Mouse (Mus musculus): ENCODE measurements around the gene Abl2. TPM values are rescaled to one million over a fixed set of nuclear protein-coding genes. Genes with fewer than 3 reads are reported as not detected.
A peak's percentile ranks its signal among the peaks of the same experiment; 100 is the strongest.

Gene Abl2
- polyA plus RNA-seq, 1 experiment from 2014 or later, result 6.6 TPM

GRCm38 (mm10) chr1:156543999-156544398 is 14.6 kb upstream of the Abl2 start:
- Histone ChIP-seq H3K4me2 (no peak overlapping the region), H3K36me3 (replicated peaks) (no peaks in the 10 kb centered on the region), H3K4me3 (replicated peaks) (no peak overlapping the region), H3K27me3 (no peaks in the 10 kb centered on the region), H3K27ac (no peak overlapping the region), H3K4me1 (no peaks in the 10 kb centered on the region), H3K9ac (no peak overlapping the region), H3K9me3 (no peaks in the 10 kb centered on the region)
- ATAC-seq (ENCODE audit: low FRiP score), result no peak
- 52% methylated on average over 12 of the region's 12 CpGs for WGBS

- Histone ChIP-seq H3K4me1 (peaks cover 8% of the 10 kb centered on the region), H3K36me3 (replicated peaks) (no peaks in the 10 kb centered on the region), H3K9ac (peak overlapping the region; percentile 97), H3K4me3 (replicated peaks) (peak overlapping the region; percentile 95), H3K4me2 (peak overlapping the region; percentile 69), H3K27me3 (peaks cover 3% of the 10 kb centered on the region; the same call in 1 of the 2 replicates), H3K9me3 (no peaks in the 10 kb centered on the region), H3K27ac (peak overlapping the region; percentile 93)
- peak; percentile 74 for ATAC-seq (ENCODE audit: low FRiP score)
- WGBS, result under 1% methylated on average over 60 of the region's 66 CpGs
Observed at GRCm38 (mm10) chr1:156558950-156559640, 509 bp downstream of the Abl2 start.

GRCm38 (mm10) chr1:156559641-156560020 is 1.0 kb downstream of the Abl2 start:
- H3K27ac ChIP-seq, result peak overlapping the region; percentile 93; the same call in 1 of the 2 replicates
- H3K9me3 ChIP-seq, result no peaks in the 10 kb centered on the region
- WGBS, result 20% methylated on average over 8 of the region's 8 CpGs
- ATAC-seq (ENCODE audit: low FRiP score), result no peak
- H3K36me3 ChIP-seq (replicated peaks), result no peaks in the 10 kb centered on the region
- peak overlapping the region; percentile 97 for H3K9ac ChIP-seq
- H3K4me1 ChIP-seq, result peaks cover 8% of the 10 kb centered on the region
- peaks cover 3% of the 10 kb centered on the region; the same call in 1 of the 2 replicates for H3K27me3 ChIP-seq
- H3K4me2 ChIP-seq, result peak overlapping the region; percentile 69
- peak overlapping the region; percentile 95 for H3K4me3 ChIP-seq (replicated peaks)

GRCm38 (mm10) chr1:156560500-156560899 is 1.9 kb downstream of the Abl2 start:
- no peak for ATAC-seq (ENCODE audit: low FRiP score)
- H3K27ac ChIP-seq, result no peak overlapping the region
- H3K9me3 ChIP-seq, result no peaks in the 10 kb centered on the region
- H3K4me1 ChIP-seq, result peaks cover 8% of the 10 kb centered on the region
- H3K9ac ChIP-seq, result no peak overlapping the region
- H3K4me3 ChIP-seq (replicated peaks), result no peak overlapping the region
- H3K4me2 ChIP-seq, result 0 out of 2 replicates have a peak overlapping the region, but pooled peaks have one; percentile 69
- peaks cover 3% of the 10 kb centered on the region; the same call in 1 of the 2 replicates for H3K27me3 ChIP-seq
- WGBS, result 95% methylated on average over 9 of the region's 9 CpGs
- no peaks in the 10 kb centered on the region for H3K36me3 ChIP-seq (replicated peaks)

- WGBS, result 62% methylated on average over 2 of the region's 2 CpGs
Observed at GRCm38 (mm10) chr1:156565328-156565727, 6.7 kb downstream of the Abl2 start.

GRCm38 (mm10) chr1:156566132-156566531 is 7.5 kb downstream of the Abl2 start:
- Histone ChIP-seq H3K4me2 (no peak overlapping the region), H3K27me3 (no peaks in the 10 kb centered on the region), H3K27ac (no peak overlapping the region), H3K36me3 (replicated peaks) (no peaks in the 10 kb centered on the region), H3K9me3 (no peaks in the 10 kb centered on the region), H3K9ac (no peak overlapping the region), H3K4me1 (no peaks in the 10 kb centered on the region), H3K4me3 (replicated peaks) (no peak overlapping the region)
- no peak for ATAC-seq (ENCODE audit: low FRiP score)
- 93% methylated on average over 3 of the region's 3 CpGs for WGBS

More at GRCm38 (mm10) chr1:156565328-156565727, 6.7 kb downstream of the Abl2 start:
- no peak overlapping the region for H3K4me2 ChIP-seq
- no peaks in the 10 kb centered on the region for H3K9me3 ChIP-seq
- no peak overlapping the region for H3K4me3 ChIP-seq (replicated peaks)
- H3K27ac ChIP-seq, result no peak overlapping the region
- no peaks in the 10 kb centered on the region for H3K36me3 ChIP-seq (replicated peaks)
- no peaks in the 10 kb centered on the region for H3K27me3 ChIP-seq
- peaks cover under 1% of the 10 kb centered on the region; the same call in 1 of the 2 replicates for H3K4me1 ChIP-seq
- ATAC-seq (ENCODE audit: low FRiP score), result no peak
- no peak overlapping the region for H3K9ac ChIP-seq

- ATAC-seq (ENCODE audit: low FRiP score), result no peak
- no peak overlapping the region for H3K9ac ChIP-seq
Observed at GRCm38 (mm10) chr1:156569615-156570014, 11.0 kb downstream of the Abl2 start.

GRCm38 (mm10) chr1:156572952-156573351 is 14.4 kb downstream of the Abl2 start:
- Histone ChIP-seq H3K27me3 (no peaks in the 10 kb centered on the region), H3K4me3 (replicated peaks) (no peak overlapping the region), H3K9ac (no peak overlapping the region), H3K4me1 (no peaks in the 10 kb centered on the region), H3K27ac (no peak overlapping the region), H3K9me3 (no peaks in the 10 kb centered on the region), H3K4me2 (no peak overlapping the region), H3K36me3 (replicated peaks) (no peaks in the 10 kb centered on the region)
- WGBS, result 85% methylated on average over 4 of the region's 4 CpGs
- no peak for ATAC-seq (ENCODE audit: low FRiP score)

More at GRCm38 (mm10) chr1:156569615-156570014, 11.0 kb downstream of the Abl2 start:
- Histone ChIP-seq H3K4me3 (replicated peaks) (no peak overlapping the region), H3K4me1 (no peaks in the 10 kb centered on the region), H3K27me3 (no peaks in the 10 kb centered on the region), H3K36me3 (replicated peaks) (no peaks in the 10 kb centered on the region), H3K9me3 (no peaks in the 10 kb centered on the region), H3K27ac (no peak overlapping the region), H3K4me2 (no peak overlapping the region)
- 90% methylated on average over 4 of the region's 4 CpGs for WGBS

GRCm38 (mm10) chr1:156581149-156581548 is 22.6 kb downstream of the Abl2 start:
- no peak overlapping the region for H3K4me3 ChIP-seq (replicated peaks)
- H3K4me1 ChIP-seq, result 0 out of 2 replicates have a peak, but pooled peaks cover 7% of the 10 kb centered on the region
- ATAC-seq (ENCODE audit: low FRiP score), result no peak
- no peak overlapping the region for H3K4me2 ChIP-seq
- WGBS, result 85% methylated on average over 11 of the region's 11 CpGs
- no peaks in the 10 kb centered on the region for H3K27me3 ChIP-seq
- H3K27ac ChIP-seq, result no peak overlapping the region
- H3K9me3 ChIP-seq, result no peaks in the 10 kb centered on the region
- no peak overlapping the region for H3K9ac ChIP-seq
- H3K36me3 ChIP-seq (replicated peaks), result no peaks in the 10 kb centered on the region

- 90% methylated on average over 1 of the region's 1 CpGs for WGBS
- ATAC-seq (ENCODE audit: low FRiP score), result no peak
- Histone ChIP-seq H3K9me3 (0 out of 2 replicates have a peak, but pooled peaks cover 3% of the 10 kb centered on the region), H3K27ac (no peak overlapping the region), H3K4me3 (replicated peaks) (no peak overlapping the region), H3K4me2 (no peak overlapping the region), H3K4me1 (0 out of 2 replicates have a peak, but pooled peaks cover 7% of the 10 kb centered on the region), H3K27me3 (no peaks in the 10 kb centered on the region), H3K9ac (no peak overlapping the region), H3K36me3 (replicated peaks) (no peaks in the 10 kb centered on the region)
Observed at GRCm38 (mm10) chr1:156584175-156584574, 25.6 kb downstream of the Abl2 start.

GRCm38 (mm10) chr1:156585512-156585911 is 26.9 kb downstream of the Abl2 start:
- no peak overlapping the region for H3K4me3 ChIP-seq (replicated peaks)
- no peak for ATAC-seq (ENCODE audit: low FRiP score)
- no peak overlapping the region for H3K27ac ChIP-seq
- H3K9ac ChIP-seq, result no peak overlapping the region
- 0 out of 2 replicates have a peak, but pooled peaks cover 2% of the 10 kb centered on the region for H3K4me1 ChIP-seq
- no peaks in the 10 kb centered on the region for H3K27me3 ChIP-seq
- WGBS, result 77% methylated on average over 3 of the region's 3 CpGs
- 0 out of 2 replicates have a peak, but pooled peaks cover 3% of the 10 kb centered on the region for H3K9me3 ChIP-seq
- no peaks in the 10 kb centered on the region for H3K36me3 ChIP-seq (replicated peaks)
- H3K4me2 ChIP-seq, result no peak overlapping the region

- H3K27me3 ChIP-seq, result no peaks in the 10 kb centered on the region
- H3K9me3 ChIP-seq, result 0 out of 2 replicates have a peak, but pooled peaks cover 3% of the 10 kb centered on the region
- H3K4me3 ChIP-seq (replicated peaks), result no peak overlapping the region
- no peaks in the 10 kb centered on the region for H3K36me3 ChIP-seq (replicated peaks)
- no peaks in the 10 kb centered on the region for H3K4me1 ChIP-seq
- H3K9ac ChIP-seq, result no peak overlapping the region
- H3K4me2 ChIP-seq, result no peak overlapping the region
- WGBS, result 92% methylated on average over 3 of the region's 3 CpGs
- no peak for ATAC-seq (ENCODE audit: low FRiP score)
- no peak overlapping the region for H3K27ac ChIP-seq
Observed at GRCm38 (mm10) chr1:156589811-156590305, 31.3 kb downstream of the Abl2 start.
